Mouse (Mus musculus): ENCODE results near the gene Catsperz. TPM values are rescaled to one million over a fixed set of nuclear protein-coding genes. Genes with fewer than 3 reads are reported as not detected.

Catsperz gene
- polyA plus RNA-seq, 1 experiment from 2014 or later: 3.4 TPM

DNA sequence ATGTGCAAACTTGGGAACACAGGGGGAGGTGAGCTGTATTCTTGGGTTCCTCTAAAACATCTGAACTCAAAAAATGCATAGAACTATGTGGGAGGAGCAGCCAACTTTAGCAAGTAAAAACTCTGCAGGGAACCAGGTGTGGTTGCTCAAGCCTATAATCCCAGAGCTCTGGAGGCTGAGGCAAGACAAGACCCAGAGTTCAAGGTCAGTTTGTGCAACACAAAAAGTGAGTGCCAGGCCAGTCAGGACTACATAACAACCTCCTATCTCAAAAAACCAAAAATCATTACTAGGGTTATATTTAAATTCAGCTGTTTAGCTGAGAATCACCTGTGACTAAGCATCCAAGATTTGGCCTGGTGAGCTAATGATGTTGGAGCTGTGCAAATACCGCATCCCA, 6.8 kb upstream of the Catsperz start:
- H3K36me3 ChIP-seq: no peaks in the 10 kb centered on the region
- ATAC-seq (ENCODE audit: borderline replicate concordance, extremely low read depth, low FRiP score, low TSS enrichment): no peak
- 58% methylated on average over 1 of the region's 1 CpGs for WGBS

DNA sequence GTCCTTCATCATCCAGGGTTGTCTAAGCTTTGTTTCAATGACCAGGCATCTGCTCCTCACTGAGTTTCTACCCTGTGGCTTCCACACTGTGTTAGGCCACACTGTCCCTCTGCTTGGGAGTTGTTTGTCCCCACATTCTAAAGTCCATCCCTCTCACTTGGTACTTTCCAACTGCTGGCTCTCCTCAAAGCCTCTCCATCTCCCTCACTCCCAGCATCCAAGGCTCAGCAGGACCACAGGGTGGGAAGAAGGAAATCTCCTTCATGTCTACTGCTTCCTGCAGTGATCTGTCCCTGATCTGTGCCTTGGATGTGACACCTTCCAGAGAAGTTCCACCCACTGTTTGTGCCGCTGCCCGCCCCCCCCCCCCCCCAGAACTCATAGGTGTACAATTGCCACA, 5.8 kb upstream of the Catsperz start:
- ATAC-seq (ENCODE audit: borderline replicate concordance, extremely low read depth, low FRiP score, low TSS enrichment): no peak
- no peak overlapping the region for H3K27ac ChIP-seq
- no peaks in the 10 kb centered on the region for H3K9me3 ChIP-seq
- WGBS: 0% methylated on average over 1 of the region's 2 CpGs
- no peaks in the 10 kb centered on the region for H3K36me3 ChIP-seq
- no peak overlapping the region for H3K9ac ChIP-seq
- no peak overlapping the region for H3K4me3 ChIP-seq
- H3K4me2 ChIP-seq: no peak overlapping the region
- H3K4me1 ChIP-seq: peaks cover 22% of the 10 kb centered on the region
- H3K27me3 ChIP-seq: peaks cover 97% of the 10 kb centered on the region

More for the DNA sequence above, 6.8 kb upstream of the Catsperz start:
- peaks cover 18% of the 10 kb centered on the region for H3K4me1 ChIP-seq
- H3K27ac ChIP-seq: no peak overlapping the region
- H3K9me3 ChIP-seq: no peaks in the 10 kb centered on the region
- H3K4me3 ChIP-seq: no peak overlapping the region
- no peak overlapping the region for H3K4me2 ChIP-seq
- no peak overlapping the region for H3K9ac ChIP-seq
- H3K27me3 ChIP-seq: peaks cover 91% of the 10 kb centered on the region

DNA sequence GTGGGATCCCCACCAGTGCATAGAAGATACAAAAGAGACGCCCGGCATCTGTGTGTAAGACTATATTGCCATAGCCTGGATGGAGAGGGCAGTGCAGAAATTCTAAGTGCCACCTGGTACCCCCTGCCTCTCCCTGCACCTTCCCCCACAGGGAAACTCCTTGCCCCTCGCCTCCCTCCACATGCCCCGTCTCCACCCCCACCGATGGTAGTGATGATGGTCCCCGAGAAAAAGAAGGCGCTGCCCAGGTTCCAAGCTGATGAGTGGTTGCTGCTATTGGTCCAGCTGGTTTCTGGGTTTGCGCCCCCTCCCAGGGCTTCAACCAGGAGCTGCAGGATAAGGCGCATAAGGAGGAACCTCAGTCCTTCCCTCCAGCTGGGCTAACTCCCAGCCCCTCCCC, 2.9 kb upstream of the Catsperz start:
- no peaks in the 10 kb centered on the region for H3K9me3 ChIP-seq
- H3K4me3 ChIP-seq: no peak overlapping the region
- 15% methylated on average over 9 of the region's 9 CpGs for WGBS
- no peak overlapping the region for H3K9ac ChIP-seq
- no peaks in the 10 kb centered on the region for H3K36me3 ChIP-seq
- H3K27ac ChIP-seq: no peak overlapping the region
- ATAC-seq (ENCODE audit: borderline replicate concordance, extremely low read depth, low FRiP score, low TSS enrichment): no peak
- H3K4me2 ChIP-seq: no peak overlapping the region
- H3K27me3 ChIP-seq: peaks cover 96% of the 10 kb centered on the region
- peaks cover 22% of the 10 kb centered on the region for H3K4me1 ChIP-seq

DNA sequence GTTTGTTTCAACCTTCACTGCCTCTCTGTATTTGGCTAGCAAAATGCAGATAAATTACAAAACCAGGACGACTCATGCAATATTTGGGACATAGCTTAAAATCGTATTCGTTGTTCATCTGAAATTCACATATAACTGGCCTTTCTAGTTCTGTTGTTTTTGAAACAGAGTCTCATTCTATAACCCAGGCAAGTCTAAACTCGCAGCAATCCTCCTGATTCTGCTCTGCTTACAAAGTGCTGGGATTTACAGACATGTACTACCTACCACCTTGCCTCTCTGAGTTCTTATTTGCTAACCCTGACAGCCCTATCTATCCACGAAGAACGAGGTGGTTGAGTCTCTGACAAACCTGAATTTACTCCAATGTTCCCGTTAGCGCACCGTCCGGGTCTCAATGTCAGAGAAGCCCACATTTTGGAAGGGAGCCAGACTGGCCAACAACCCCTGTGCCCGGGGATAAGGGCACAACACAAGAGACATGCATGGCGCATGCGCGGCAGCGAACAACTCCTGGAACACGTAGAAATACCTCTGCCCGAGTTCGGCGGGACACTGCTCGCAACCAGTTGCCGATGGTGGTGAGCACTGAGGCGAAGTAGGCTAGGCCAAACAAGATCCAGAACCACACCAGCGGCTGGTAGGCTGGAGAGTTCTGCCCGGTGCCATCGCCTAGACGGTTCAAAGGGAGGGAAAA, 1.5 kb upstream of the Catsperz start:
- Histone ChIP-seq H3K4me1 (peaks cover 28% of the 10 kb centered on the region), H3K27me3 (peaks cover 89% of the 10 kb centered on the region), H3K27ac (no peak overlapping the region), H3K9ac (no peak overlapping the region), H3K4me2 (peak overlapping the region; percentile 34), H3K9me3 (no peaks in the 10 kb centered on the region), H3K4me3 (peak overlapping the region; percentile 15; the same call in 1 of the 2 replicates), H3K36me3 (no peaks in the 10 kb centered on the region)
- 14% methylated on average over 26 of the region's 26 CpGs for WGBS
- no peak for ATAC-seq (ENCODE audit: borderline replicate concordance, extremely low read depth, low FRiP score, low TSS enrichment)

DNA sequence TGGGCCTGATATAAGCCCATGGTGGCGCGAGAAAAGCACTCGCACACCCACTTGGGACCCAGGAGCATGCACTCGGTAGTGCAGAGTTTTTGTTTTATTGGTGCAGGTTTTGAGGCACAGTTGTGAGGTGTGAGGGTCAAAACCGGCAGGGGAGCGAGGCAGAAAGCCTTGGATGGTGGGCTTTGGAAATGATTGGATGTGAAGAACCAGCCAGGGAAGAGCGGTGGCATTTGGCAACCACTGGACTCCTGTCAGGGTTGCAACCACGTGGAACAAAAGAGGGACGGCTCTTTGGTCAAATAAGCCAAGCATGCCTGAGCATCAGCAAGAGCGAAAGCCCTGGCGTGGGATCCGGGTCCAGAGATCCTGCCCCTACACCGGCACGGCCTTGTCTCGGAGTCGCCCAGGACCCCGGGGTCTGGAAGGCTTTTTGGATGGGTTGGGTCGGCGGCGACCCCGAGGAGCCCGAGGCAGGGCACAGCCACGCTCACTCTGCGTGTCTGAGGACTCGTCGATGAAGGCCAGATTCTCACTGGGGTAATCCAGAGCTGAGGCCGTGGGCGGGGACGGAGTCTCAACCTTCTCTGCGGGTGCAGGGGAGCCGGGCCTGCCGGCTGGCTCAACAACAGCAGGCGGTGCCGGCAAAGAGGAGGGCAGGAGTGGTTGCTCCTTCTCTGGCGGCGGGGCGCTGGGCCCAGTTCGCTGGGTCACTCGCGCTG, 590 bp upstream of the Catsperz start:
- WGBS: 12% methylated on average over 38 of the region's 40 CpGs

DNA sequence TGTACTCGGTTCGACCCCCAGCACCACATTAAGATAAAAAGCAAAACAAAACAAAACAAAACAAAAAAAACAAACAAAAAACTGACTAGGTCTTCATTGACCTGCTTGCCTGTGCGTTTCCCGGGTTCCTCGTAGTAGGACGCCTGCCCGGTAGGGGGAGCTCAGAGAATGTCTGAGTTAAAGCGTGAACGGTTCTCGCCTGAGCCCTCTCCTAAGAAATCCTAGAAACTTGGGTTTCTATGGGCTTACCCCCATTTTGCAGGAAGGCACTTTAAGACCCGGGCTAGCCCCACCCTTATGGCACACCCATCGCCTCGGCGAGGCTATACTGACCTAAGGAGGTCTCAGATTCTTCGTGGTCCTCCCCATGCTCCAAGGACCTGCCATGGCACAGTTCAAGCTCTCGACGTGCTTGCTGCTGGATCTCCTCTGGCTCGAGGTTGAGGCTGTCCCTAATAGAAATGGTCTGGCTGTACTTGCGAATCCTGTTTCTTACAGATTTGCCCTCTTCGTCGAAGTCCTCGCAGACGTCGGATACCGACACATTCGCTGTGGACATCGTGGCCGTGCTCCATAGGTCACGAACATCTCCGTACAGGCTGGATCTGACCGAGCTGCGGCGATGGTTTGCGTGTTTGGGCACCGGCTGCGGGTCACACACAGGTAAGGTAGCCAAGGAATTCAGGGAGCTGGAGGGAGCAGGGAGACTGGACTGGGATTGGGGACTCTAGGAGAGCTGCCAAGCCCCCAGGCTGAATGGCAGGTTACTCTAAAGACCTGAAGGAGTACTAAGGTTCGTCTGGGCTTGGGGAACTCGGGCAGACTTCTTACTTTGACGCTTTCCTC, 496 bp downstream of the Catsperz start:
- Histone ChIP-seq H3K27me3 (peaks cover 70% of the 10 kb centered on the region), H3K27ac (no peak overlapping the region), H3K36me3 (no peaks in the 10 kb centered on the region), H3K9me3 (no peaks in the 10 kb centered on the region), H3K4me2 (peak overlapping the region; percentile 48), H3K4me1 (peaks cover 42% of the 10 kb centered on the region), H3K9ac (no peak overlapping the region), H3K4me3 (peak overlapping the region; percentile 22)
- ATAC-seq (ENCODE audit: borderline replicate concordance, extremely low read depth, low FRiP score, low TSS enrichment): no peak
- 3% methylated on average over 39 of the region's 39 CpGs for WGBS

More for the DNA sequence above, 590 bp upstream of the Catsperz start:
- Histone ChIP-seq H3K36me3 (no peaks in the 10 kb centered on the region), H3K27ac (no peak overlapping the region), H3K4me2 (peak overlapping the region; percentile 48), H3K9me3 (no peaks in the 10 kb centered on the region), H3K27me3 (peaks cover 80% of the 10 kb centered on the region), H3K4me1 (peaks cover 31% of the 10 kb centered on the region), H3K9ac (no peak overlapping the region), H3K4me3 (peak overlapping the region; percentile 22; the same call in 1 of the 2 replicates)
- ATAC-seq (ENCODE audit: borderline replicate concordance, extremely low read depth, low FRiP score, low TSS enrichment): no peak

DNA sequence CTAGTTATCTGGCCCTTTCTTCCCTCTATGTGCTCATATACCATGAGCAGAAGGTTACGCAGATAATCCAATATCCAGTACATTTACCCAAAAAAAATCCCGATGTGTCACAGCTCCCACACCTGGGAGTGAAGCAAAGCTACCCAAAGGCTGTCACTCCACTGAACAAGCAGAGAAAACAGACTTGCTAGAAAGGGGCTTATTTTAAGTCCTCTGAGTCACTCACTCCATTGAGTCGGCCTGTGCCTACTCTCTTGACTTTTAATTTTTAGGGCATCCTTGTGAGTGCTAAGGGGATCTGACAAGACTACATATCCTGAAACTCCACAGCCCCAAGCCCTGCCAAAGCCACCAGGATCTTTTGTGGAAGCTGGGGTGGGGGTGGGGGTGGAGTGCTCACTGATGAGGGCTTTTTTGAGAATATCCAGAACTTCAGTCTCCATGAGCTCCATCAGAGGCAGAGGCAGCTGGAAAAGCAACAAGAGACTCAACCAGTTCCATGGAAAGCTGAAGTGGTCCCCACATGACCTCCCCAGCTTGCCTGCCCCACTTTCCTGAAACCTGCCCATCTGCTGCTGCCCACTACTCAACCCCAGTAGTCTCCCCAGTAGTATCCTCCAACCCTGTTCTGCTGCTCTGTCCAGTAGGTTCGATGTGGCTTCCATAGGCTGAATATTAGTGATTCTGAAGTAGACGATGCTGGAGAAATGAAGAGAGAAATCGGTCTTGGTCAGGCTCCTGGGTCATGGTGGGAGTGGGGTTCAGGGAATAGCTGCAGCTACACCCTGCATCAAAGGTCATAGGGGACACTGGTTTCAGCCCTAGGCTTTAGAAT, 2.1 kb downstream of the Catsperz start:
- WGBS: 68% methylated on average over 6 of the region's 6 CpGs
- Histone ChIP-seq H3K4me1 (peaks cover 42% of the 10 kb centered on the region), H3K4me2 (peak overlapping the region; percentile 76), H3K9ac (no peak overlapping the region), H3K27ac (no peak overlapping the region), H3K9me3 (no peaks in the 10 kb centered on the region), H3K27me3 (peaks cover 56% of the 10 kb centered on the region), H3K36me3 (no peaks in the 10 kb centered on the region), H3K4me3 (peak overlapping the region; percentile 82)
- no peak for ATAC-seq (ENCODE audit: borderline replicate concordance, extremely low read depth, low FRiP score, low TSS enrichment)

DNA sequence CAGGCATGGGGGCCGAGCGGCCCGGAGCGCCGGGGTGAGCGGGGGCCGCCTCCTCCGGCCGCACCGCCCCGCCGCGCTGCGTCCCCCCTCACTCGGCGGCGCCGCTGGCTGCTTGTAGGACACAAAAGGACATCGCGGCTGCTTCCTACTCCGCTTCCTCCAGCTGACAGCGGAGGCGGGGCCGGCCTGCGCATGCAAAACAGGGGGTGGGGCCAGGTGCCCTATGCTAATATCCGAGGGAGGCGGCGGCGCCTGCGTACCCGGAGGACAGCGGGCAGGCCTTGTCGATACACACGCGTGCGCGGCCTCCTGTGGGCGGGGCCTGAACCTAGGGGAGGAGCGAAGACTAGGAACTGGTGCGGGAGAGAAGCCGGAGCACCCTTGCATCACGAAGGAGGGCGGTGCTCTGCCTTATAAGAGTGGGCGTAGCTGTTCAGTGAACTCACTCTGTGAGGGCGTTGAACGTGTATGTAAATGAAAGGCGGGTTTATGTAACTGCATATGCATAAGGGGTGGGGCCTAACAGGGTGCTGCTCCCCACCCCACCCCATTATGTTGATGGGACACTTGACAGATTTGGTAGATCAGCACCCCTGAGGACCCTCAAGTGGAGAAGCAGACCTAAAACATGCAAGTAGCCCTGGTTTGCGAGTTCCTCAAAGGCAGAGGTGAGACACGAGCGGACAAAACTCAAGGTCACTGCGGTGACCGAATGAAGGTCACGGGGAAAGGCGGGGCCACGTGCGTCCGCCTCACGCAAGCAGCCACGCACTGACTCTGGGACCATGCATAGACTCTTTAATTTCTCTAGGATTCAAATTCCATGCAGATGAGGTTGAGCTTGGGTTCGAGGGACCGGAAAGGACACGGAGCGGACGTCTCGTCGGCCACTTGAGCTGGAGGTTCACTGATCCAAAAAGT, 3.3 kb downstream of the Catsperz start, which contains the start of gene Esrra:
Esrra (minus strand) TSS at position 167 of the 921 bp plus-strand sequence.
- H3K36me3 ChIP-seq: no peaks in the 10 kb centered on the region
- H3K9ac ChIP-seq: peak within 1 kb of the TSS; percentile 70
- ATAC-seq (ENCODE audit: borderline replicate concordance, extremely low read depth, low FRiP score, low TSS enrichment): peak; percentile 95
- under 1% methylated on average over 66 of the region's 66 CpGs for WGBS
- H3K27me3 ChIP-seq: peaks cover 44% of the 10 kb centered on the region
- H3K4me3 ChIP-seq: peak within 1 kb of the TSS; percentile 82
- no peaks in the 10 kb centered on the region for H3K9me3 ChIP-seq
- peak within 1 kb of the TSS; percentile 76 for H3K4me2 ChIP-seq
- H3K27ac ChIP-seq: peak within 1 kb of the TSS; percentile 79
- H3K4me1 ChIP-seq: peaks cover 35% of the 10 kb centered on the region

DNA sequence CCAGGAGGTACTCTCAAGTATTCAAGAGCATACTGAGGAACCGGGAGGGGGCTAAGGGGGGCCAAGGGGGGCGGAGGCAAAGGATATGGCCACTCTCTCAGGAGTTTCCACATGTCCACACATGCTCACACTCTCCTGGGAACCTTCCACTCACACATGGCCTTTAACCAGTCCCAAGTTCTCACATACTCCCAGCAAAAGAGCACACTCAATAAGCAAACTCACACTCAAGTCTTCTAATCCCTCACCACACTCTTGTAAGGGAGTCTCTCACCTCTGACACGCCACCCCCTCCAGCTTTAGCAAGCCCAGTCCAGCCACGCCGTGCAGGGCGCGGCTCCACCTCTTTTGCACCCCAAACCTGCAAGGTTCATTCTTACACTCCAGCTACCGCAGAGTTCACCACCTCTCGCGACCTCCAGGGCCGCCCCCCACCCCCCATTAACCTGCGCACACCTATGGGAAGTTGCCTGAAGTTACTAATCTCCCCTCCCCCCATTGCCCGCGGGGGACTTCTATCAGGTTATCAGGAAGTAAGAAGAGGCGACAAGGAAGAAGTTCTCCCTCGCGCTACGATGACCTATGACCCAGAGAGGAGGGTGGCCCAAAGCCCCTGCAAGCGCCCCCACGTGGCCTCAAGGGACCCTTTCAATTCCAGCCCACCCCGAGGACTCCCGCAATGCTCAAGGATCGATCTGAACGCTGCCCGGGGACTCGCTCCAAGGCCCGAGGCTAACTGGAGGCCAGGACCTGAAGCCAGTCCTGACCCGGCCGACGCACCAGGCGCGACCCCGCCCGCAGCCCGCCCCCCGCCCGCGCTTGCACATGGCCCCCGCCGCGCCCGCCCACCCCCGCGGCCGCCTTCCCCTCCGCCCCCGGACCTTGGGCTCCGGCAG, 4.2 kb downstream of the Catsperz start:
- under 1% methylated on average over 48 of the region's 48 CpGs for WGBS
- no peak; the same call in 1 of the 2 replicates for ATAC-seq (ENCODE audit: borderline replicate concordance, extremely low read depth, low FRiP score, low TSS enrichment)

More for the DNA sequence above, 4.2 kb downstream of the Catsperz start:
- H3K27me3 ChIP-seq: peaks cover 35% of the 10 kb centered on the region
- peak overlapping the region; percentile 70 for H3K9ac ChIP-seq
- peak overlapping the region; percentile 79 for H3K27ac ChIP-seq
- peak overlapping the region; percentile 82 for H3K4me3 ChIP-seq
- H3K36me3 ChIP-seq: no peaks in the 10 kb centered on the region
- H3K4me2 ChIP-seq: peak overlapping the region; percentile 76
- no peaks in the 10 kb centered on the region for H3K9me3 ChIP-seq
- H3K4me1 ChIP-seq: peaks cover 33% of the 10 kb centered on the region

Measured in lung, embryonic 15.5 days (tissue).